Mouse (Mus musculus) right cerebral cortex, postnatal 4 days (tissue): ENCODE measurements around the gene Slc8a2.

Experiments used
- DNase-seq: peaks from one replicate; pipeline ENCODE4 v3.0.0-alpha.2; 2022

The Slc8a2 gene

GRCm38 (mm10) chr7:16129421-16129845 is at the start of gene Slc8a2:
TSS of gene Slc8a2 (plus strand) at chr7:16129826.
- DNase-seq, result peak; percentile 89

- DNase-seq, result no peak
Measured at GRCm38 (mm10) chr7:16079947-16080346, 49.7 kb upstream of the Slc8a2 start.

GRCm38 (mm10) chr7:16080581-16080980 is 49.0 kb upstream of the Slc8a2 start:
- DNase-seq, result no peak

GRCm38 (mm10) chr7:16083361-16083760 is 46.3 kb upstream of the Slc8a2 start:
- no peak for DNase-seq

- no peak for DNase-seq
Measured at GRCm38 (mm10) chr7:16087587-16087986, 42.0 kb upstream of the Slc8a2 start.

- DNase-seq, result no peak
Measured at GRCm38 (mm10) chr7:16094592-16094991, 35.0 kb upstream of the Slc8a2 start.

- peak; percentile 95 for DNase-seq
Measured at GRCm38 (mm10) chr7:16098021-16099017, 31.3 kb upstream of the Slc8a2 start, which contains the start of gene Napa. TSS of gene Napa (plus strand) at chr7:16098458.

GRCm38 (mm10) chr7:16099901-16100300 is 29.7 kb upstream of the Slc8a2 start:
- no peak for DNase-seq

- DNase-seq, result no peak
Measured at GRCm38 (mm10) chr7:16101081-16101480, 28.5 kb upstream of the Slc8a2 start.

- no peak for DNase-seq
Measured at GRCm38 (mm10) chr7:16101726-16102475, 27.7 kb upstream of the Slc8a2 start.

- no peak for DNase-seq
Measured at GRCm38 (mm10) chr7:16102686-16103226, 26.9 kb upstream of the Slc8a2 start.

GRCm38 (mm10) chr7:16103760-16104159 is 25.9 kb upstream of the Slc8a2 start:
- DNase-seq, result peak; percentile 27

- DNase-seq, result no peak
Measured at GRCm38 (mm10) chr7:16104611-16105388, 24.8 kb upstream of the Slc8a2 start.

- DNase-seq, result no peak
Measured at GRCm38 (mm10) chr7:16108886-16109542, 20.6 kb upstream of the Slc8a2 start.

- no peak for DNase-seq
Measured at GRCm38 (mm10) chr7:16110158-16110557, 19.5 kb upstream of the Slc8a2 start.

GRCm38 (mm10) chr7:16111284-16112090 is 18.1 kb upstream of the Slc8a2 start:
- no peak for DNase-seq

- no peak for DNase-seq
Measured at GRCm38 (mm10) chr7:16116418-16116817, 13.2 kb upstream of the Slc8a2 start.

GRCm38 (mm10) chr7:16117100-16117499 is 12.5 kb upstream of the Slc8a2 start:
- no peak for DNase-seq

GRCm38 (mm10) chr7:16119569-16120261 is 9.9 kb upstream of the Slc8a2 start, which contains the start of gene Kptn:
TSS of gene Kptn (plus strand) at chr7:16119895.
- peak; percentile 94 for DNase-seq

GRCm38 (mm10) chr7:16120262-16120600 is 9.4 kb upstream of the Slc8a2 start:
- no peak for DNase-seq
